Mouse (Mus musculus): ENCODE measurements around the gene Kpna1.

The Kpna1 gene

DNA sequence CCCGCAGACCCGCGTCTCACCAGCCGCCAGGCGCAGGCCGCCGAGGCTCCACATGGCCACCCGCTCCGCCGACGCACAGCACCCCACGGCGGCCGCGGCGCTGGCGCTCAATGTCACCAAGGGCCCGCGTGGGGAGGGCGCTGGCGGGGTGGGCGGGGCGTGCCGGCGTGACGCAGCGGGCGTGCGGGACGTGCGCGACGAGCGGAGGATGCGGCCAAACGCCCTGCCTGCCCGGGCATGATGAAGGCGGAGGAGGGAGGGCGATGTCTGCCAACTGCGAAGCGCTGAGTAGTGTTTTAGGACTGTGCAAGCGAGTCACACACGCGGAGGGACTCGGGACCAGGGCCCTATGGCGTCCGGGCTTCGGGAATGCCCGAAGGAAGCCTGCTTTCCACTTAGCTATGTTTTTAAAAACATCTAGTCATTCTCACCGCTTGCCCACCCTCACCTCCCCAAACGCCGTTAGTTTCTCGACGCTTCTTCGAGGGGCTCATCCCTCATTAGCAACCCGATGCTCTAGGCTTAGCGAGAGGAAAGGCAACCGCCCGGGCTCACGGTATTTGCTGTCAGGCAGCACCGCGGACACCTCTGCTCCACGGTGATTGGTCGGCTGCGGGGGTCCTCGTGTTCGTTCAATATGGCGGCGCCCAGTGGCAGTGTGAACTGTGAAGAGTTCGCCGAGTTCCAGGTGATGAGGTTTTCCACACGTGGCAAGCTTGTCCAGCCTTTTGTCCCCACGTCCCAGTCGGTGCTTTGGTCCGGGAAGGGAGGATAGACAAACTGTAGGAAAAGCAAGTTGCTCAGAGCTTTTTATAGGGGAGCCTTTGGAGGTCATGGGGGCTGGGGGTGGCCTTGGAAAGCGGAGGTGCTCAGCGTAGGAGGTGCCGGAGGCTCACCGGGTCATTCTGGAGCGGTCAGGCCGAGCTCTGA is 93.2 kb downstream of the Kpna1 start, which contains the start of the genes Fam162a and Ccdc58:
Gene Fam162a, minus strand, starts transcription at position 145 of the 930 bp plus-strand sequence.
Gene Ccdc58, plus strand, starts transcription at position 236 of the 930 bp plus-strand sequence.
- DNase-seq = peak; percentile 93

DNA sequence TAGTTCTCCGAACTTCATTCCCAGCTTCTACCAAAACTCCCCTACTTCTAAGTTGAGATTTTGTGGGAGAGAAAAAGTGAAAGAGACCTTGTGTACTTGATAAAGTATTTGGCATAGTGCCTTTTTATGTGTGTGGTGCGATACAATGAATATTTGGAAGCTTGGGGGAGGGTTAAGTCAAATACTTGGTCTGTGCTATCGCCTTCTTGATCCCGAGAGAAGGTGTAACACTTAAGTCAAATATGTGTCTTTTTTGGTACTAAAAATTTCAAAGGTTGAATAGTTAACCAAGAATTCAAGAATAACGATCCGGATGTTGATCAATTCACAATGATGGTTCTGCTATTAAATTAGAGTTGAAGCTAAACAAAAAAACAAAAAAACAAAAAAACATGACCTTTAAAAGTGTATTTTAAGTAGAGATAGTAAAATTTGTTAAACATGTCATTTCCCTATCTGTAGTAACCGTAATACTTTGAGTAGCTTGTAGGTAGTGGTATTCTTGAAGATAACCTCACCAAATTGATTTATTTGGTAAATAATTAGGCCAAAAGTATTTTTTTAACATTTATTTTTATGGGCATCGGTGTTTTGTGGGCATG is 94.0 kb downstream of the Kpna1 start:
- no peak for DNase-seq

DNA sequence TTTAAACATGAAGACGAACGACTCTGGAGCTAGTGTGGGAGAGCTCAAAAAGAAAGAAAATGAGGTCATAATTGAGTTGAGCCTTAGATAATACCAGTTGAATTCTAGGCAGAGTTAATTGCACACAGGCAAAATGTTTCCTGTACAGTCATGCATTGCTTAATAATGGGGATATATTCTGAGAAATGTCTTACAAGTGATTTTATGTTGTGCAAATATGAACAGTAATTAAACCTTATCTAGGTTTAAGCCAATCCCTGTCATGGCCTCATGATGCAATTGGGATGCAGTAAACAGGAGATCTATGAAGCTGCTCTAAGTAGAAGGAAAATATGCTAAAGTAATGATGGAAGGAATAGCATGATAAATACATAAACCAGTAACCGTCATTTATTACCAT is 96.2 kb downstream of the Kpna1 start:
- DNase-seq = no peak

DNA sequence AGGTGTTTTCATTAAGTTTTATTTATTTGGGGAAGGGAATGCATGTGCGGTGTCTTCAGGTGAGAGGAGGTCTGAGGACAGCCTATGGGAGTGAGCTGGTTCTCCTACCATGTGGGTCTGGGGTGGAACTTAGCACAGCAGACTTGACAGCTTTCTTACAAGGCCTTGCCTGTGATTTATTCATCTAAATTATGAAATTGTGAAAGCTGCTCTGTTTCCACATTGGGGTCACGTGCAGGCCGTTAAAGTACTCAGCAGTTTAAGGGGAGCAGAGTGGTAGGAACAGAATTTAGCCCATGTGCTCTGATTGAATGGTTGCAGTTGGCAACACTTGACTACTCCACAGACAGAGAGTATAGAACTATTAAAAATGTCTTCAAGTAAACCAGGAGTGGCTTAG is 101.4 kb downstream of the Kpna1 start:
- DNase-seq = no peak

All from cerebellum, adult 11 months (tissue).